Mouse (Mus musculus): ENCODE results near the gene Macrod1.

Macrod1 gene

DNA sequence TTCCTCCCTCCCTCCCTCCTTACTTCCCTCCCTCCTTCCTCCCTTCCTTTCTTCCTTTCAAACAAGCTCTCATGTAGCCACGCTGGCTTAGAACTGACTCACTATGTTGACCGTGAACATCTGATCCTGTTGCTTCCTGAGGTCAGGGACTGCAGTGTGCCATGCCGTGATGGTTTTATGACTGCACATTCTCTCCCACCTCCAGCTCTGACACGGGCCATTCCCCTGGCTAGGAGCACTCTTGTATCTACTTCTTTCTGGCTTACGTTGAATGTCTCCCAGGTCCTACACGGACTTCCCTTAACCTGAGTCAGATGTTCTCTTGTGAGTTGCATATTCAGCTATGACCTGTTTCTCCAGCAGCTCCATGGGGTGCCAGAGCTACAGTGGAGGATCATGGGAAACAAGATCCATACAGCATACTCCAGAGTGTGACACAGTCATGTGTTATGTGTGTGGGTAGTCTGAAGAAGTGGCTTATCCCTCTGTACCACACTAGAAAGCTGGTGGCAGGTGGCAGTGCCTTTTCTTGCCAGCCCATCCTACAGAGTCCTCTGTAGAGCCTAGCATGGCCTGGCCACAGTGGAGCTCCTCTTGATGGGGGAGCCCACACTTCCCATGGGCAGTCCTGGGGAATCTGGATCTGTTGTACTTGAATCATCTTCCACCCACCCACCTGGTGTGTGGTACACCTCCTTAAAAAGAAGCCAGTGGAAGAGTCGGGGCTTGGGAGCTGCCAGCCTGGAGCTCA, 25.1 kb downstream of the Macrod1 start:
- peak; percentile 80 for DNase-seq (ENCODE audit: low read depth, low spot score)

- peak; percentile 79 for DNase-seq (ENCODE audit: low read depth, low spot score)
These were observed 26.6 kb downstream of the Macrod1 start for GRCm38 (mm10) chr19:7083035-7083794.

DNA sequence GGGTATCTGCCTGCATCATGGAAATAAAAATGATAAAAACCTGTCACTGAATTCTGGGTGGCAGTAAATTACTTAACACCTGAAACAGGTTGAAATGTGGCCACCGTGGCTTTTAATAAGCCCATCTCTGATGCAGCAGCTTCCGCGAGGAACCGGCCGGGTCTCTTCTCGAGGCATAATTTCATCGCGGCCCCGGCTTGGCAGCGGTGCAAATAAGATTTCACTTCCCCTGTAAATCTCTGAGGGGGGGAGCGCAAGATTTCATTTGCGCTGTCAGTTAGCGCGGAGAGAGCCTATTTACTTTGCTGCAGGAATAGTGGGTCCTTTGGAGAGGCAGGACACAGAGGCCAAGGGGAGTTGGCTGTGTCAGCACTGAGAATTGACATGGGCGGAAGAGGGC, 28.1 kb downstream of the Macrod1 start:
- DNase-seq (ENCODE audit: low read depth, low spot score), result no peak

DNA sequence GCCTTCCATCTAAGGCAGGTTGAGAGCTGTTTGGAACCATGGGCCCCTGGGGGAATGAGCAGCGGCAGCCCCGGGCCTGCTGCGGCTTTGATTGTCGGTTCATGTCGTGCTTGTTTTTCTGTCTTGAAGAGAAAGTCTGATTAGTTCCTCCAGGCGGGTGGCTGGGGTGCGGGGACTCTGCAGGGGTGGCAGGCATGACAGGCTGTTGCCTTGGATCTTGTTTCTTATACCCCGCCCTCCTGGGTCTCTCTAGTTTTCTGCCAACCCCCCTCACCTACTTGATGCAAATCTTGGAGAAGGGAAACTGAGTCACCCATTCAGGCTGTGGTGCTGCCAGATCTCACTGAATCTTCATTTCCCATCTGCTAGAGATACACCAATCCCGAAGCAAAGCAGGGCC, 31.9 kb downstream of the Macrod1 start:
- DNase-seq (ENCODE audit: low read depth, low spot score), result no peak

- DNase-seq (ENCODE audit: low read depth, low spot score), result no peak
These were observed 32.4 kb downstream of the Macrod1 start for GRCm38 (mm10) chr19:7089050-7089449.

DNA sequence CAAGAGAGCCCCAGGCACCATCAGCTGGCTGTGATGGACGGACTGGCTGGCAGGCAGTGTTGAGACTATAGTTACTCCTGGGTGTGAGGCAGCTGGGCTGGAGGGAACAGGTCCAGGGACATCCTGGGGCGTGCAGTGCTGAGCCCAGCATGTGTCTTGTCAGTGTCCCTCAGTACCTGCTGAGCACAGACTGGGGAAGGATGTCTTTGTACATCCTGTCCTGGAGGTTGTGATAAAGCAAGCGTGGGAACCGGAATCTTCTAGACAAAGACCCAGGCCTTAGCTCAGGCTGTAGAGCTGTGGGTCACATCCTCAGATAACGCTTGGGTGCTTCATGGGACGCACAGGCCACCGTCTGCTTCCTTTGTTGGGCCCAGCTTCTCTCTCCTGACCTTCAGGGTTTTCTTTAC, 33.2 kb downstream of the Macrod1 start:
- DNase-seq (ENCODE audit: low read depth, low spot score), result no peak

DNA sequence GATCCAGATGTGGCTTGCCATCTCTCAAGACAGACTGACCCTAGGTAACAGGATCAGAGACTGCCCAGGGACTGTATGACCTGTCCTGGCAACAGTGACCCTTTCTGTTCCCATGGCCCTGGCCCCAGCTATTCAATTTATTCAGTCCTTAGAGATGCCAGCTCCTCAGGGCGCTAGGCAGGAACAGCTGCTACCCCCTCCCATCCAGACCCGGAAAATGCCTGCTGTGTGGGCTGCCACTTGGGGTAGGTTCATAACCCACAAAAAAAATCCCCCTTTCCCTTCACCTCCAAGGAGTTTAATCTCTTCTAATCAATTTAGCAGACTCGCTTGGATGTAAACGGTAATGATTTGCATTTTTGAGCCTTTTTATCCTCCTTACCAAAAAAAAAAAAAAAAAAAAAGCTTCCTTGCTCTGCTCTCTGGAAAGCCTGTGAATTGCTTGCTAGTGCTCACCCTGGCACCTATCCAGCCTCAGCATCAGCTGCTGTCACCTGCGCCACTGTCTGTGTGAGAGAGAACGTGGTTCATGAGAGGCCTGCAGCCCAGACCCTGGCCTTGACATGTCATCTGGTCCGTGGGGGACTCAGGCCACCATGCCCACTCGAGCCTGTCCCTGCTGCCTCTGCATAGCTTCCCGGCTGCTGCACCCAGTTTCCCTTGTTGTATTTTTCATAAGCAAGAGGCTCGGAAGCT, 33.9 kb downstream of the Macrod1 start:
- peak; percentile 85 for DNase-seq (ENCODE audit: low read depth, low spot score)

- peak; percentile 50 for DNase-seq (ENCODE audit: low read depth, low spot score)
These were observed 34.9 kb downstream of the Macrod1 start for GRCm38 (mm10) chr19:7091448-7092050.

DNA sequence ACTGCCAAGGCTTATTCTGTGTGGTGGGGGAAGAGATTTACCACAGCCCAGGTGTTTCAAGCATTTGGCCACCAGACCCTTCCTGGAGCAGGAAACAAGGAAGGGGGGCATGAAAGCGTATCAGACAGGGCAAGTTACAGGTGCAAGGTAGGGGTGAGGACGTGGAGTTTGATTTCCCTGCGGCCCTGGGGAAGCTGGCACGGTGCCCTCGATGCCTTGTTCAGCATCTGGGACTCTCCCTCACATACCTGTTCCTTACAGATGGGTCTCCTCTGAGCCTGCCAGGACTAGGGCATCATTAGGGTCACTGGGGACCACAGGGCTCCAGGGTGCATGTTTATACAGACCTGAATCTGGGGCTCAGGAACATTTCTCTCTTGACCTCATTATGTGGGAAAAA, 36.1 kb downstream of the Macrod1 start:
- no peak for DNase-seq (ENCODE audit: low read depth, low spot score)

DNA sequence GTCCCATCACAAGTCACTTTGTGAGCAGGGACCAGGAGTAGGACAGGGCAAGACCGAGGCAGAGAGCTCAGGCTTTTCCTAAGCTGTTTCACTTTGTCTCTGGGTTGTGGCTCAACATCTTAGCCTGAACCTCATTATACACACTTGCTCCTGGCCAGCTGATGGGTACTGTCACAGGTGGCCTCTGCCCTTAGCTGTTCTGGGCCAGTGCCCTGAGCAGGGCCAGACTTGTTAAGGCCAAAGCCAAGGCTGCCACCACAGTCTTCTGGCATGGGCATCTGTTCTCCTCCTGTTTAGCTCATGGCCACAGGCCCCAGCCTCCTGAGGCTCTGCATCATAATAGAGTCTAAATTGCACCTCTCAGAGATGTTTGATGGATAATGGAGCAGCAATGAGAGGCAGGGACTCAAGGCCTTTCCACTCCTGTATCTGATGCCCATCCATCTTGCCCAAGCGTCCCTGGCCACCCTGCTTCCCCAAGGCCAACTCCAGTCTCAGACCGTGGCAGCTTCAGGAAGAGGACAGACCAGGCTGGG, 43.1 kb downstream of the Macrod1 start:
- DNase-seq (ENCODE audit: low read depth, low spot score), result no peak

DNA sequence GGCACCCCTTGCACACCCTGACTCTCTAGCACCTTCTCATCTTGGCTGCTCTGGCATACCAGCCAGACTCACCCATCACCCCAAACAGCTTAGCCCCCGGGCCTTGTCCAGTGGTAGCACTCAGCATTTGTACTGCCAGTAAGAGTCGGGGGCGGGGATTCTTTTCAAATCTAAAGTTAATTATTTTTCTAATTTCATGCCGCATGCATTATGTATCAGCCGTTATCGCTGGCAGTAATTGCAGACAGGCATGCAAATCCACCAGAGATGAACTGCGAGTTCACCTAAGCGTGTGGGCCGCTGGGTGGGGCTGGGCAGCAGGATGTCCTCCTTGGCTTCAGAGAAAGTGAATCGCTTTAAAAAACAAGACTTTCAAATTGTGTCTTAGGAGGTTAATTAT, 45.4 kb downstream of the Macrod1 start:
- DNase-seq (ENCODE audit: low read depth, low spot score), result no peak

DNA sequence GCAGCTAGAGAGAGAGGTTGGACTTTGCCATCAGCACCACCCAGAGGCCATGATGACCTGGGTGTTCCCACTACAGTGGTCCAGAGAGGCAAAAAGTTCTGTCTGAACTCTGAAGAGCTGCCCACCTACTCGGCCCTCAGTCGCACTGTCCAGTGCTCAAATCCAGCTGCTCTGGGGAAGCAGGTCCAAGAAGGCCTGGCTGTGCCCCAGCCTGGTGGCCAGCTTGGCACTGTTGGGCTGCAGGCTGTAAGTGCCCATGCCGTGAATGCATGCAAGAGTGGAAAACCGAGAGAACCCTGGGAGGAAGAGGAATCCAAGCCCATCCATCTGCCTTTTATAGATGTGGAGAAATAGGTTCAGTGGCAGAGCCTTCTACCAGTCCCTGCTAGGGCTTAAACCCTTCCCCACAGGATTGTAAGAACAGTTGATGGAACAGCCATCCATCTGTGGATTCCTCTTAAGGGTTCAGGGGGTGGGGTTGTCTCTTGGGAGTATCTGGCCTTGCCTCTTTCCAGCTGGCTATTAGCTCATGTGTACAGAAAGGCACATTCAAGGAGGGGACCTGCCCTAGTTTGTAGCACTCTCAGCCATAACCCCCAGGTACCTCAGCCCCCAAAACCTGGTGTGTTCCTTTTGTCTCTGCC, 46.9 kb downstream of the Macrod1 start:
- DNase-seq (ENCODE audit: low read depth, low spot score), result no peak

- DNase-seq (ENCODE audit: low read depth, low spot score), result no peak
These were observed 47.4 kb downstream of the Macrod1 start for GRCm38 (mm10) chr19:7103993-7104401.

DNA sequence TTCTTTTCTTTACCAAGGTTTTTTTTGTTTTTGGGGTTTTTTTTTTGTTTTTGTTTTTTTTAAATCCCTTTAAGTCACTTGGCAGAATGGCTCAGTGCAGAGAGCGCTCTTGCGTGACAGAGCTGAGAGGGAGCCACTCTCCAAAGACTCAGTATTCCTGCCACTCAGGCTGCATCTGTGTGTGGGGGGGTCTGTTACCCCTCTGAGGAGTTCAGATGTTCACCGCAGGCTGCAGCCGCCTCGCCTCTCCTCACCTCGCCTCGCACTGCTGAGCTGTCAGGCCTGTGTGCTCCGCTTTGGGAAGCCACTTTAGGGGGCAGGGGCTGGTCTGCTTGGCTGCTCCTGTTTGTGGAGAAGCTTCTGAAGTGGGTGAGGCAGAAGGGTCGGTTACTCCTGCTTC, 48.9 kb downstream of the Macrod1 start, which contains the start of gene Flrt1:
Flrt1 (minus strand) TSS at position 186 of the 400 bp plus-strand sequence.
- DNase-seq (ENCODE audit: low read depth, low spot score), result no peak

DNA sequence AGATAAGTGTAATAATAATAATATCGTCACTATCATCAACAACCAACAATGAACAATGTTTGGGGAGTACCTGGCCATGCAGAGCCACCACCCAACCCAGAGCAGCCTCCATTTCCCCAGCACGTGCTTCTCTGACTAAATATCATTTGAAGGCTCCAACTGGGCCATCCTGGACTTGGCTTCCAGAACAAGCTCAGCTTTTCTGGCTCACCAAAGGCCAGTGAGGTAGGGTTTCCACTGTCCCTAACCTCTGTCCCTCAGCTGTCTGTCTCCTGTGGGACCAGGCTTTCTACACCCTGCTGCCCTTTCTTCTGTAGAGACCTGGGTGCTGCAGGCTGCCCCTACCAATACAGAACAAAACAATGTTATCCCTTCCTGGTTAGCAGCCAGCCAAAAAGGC, 50.0 kb downstream of the Macrod1 start:
- DNase-seq (ENCODE audit: low read depth, low spot score), result no peak

GRCm38 (mm10) chr19:7107174-7107573, 50.6 kb downstream of the Macrod1 start:
- no peak for DNase-seq (ENCODE audit: low read depth, low spot score)

DNA sequence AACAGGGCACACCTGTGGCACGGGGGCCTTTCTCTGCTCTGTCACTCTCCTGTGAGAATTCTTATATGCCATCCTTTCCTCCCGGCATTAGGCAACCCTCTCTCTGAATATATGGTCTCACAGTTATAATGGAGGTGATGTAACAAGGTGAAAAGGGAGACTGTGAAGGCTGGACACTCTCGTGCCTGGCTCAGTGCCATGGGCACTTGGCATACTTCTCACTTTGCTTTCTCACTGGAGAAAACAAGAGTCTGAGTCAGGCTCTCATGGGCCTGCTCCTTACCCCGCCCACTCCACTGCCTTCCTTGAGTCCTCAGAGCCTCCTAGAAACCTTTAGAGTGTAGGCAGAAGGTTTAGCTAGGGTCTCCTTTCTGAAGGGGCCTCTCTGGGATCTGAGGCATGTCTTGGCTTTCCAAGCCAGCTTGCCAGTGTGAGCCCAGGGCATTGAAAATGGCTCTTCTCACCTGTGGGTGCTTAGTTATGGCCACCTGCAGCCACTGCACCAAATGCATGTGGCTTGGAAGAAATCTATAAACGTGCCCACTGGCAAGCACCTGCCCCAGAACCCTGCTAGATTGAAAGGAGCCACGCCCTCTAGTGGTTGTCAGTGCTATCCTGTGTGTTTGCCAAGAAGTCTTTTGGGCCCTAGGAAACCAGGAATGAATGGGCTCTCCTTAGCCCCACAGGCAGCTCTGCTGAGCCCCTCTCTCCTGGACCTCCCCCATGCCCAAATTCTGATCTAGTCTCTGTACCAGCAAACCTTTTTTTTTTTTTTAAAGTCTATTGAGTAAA, 51.7 kb downstream of the Macrod1 start:
- DNase-seq (ENCODE audit: low read depth, low spot score), result peak; percentile 72

DNA sequence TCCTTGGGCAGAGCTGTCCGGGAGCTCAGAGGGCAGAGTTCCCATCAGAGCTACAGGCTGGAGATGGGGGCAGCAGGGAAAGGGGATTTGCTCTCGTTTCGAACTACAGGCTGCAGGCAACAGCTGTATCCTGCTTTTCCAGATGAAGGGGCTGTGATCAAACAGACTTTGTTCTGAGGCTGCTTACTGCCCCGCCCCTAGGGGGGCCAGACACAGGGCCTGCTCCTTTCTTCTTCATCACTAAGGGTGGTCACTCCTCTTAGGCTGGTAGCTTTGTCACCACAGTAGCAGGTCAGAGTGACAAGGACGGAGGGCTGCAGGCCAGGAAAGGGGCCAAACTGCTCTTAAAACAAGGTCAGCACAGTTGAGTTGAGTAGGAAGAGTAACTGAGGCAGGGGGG, 53.5 kb downstream of the Macrod1 start:
- DNase-seq (ENCODE audit: low read depth, low spot score), result no peak

GRCm38 (mm10) chr19:7110875-7111274, 54.3 kb downstream of the Macrod1 start:
- peak; percentile 68 for DNase-seq (ENCODE audit: low read depth, low spot score)

DNA sequence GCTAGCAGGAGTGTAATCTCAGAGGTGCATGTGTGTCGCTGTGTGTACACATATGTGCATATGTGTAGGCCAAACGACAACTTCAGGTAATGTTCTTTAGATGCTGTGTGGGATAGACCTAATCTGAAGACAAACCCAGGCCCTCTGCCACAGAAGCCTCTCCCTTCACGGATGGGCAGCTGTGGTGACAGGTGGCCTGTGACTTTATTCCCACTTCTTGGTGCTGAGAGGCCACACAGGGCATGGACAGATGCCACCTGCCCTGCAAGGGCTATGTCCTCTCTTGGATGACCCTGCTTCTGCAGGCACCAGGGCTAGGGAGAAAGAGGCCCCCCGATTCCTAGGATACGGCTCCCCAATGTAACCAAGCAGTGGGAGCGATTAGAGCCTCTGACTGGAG, 54.7 kb downstream of the Macrod1 start:
- no peak for DNase-seq (ENCODE audit: low read depth, low spot score)
